8 mouse cellular contexts compared by ENCODE assay signal in the genomic region with DNA sequence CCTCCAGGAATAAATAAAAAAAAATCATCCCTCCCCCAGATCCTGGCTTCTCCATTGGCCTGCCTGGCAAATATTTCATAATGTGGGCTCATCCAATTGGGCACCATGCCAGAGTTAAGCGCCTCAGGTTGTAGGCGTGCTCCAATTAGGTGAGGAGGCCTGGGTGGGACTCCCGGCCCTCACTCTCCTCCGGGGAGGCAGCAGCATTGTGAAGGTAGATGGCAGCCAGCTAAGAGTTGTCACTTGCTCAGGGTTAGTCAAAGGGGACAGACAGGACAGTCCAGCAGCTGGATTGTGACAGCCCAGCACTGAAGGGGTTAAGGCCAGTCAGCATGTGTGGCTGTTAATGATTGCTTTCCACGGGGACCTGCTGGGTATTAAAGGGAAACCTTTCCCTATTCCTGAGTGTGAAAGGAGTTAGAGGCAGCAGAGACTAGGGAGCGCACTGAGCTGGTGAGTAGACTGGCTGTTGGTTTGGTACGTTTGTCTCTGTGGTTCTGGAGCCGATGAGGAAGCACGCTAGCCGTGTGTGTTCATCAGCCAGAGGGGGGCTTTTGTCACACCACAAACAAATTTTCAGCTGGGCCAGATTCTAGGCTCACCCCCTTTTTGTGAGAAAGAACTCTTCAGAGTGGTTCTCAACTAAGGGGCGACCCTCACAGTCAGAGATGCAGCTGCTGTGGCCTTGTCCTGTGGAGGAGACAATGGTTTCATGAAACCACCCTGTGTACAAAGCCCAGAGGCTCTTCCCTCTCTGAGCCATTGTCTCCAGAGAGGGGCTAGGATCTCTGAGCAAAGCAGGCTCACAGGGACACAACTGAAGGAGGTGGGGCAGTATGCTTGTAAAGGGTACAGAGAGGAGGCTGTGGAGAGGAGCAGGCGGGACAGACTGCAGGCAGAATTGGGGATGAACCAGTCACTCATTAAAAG.
A peak's percentile ranks its signal among the peaks of the same experiment; 100 is the strongest.
DNase-seq lines count a peak whose midpoint lies in the region; ATAC-seq lines count a peak whose summit lies in the region.

No protein-coding gene starts in this region.

- no peaks in the 10 kb centered on the region for H3K27me3 ChIP-seq in heart, embryonic 16.5 days (ENCODE audit: control insufficient read depth, insufficient read depth, low read length)

- no peaks in the 10 kb centered on the region for H3K36me3 ChIP-seq in heart, embryonic 16.5 days (ENCODE audit: control insufficient read depth, insufficient read depth)

- H3K4me2 ChIP-seq in heart, embryonic 16.5 days (ENCODE audit: low read depth, low read length), result peak overlapping the region; percentile 58

- peak; percentile 29 for ATAC-seq in heart, embryonic 16.5 days (replicated peaks; ENCODE audit: extremely low read depth, insufficient read depth, low FRiP score)

- DNase-seq in MEL-GATA-1-ER (ENCODE audit: extremely low read depth, low read depth), result peak; percentile 71
- DNase-seq in adipocyte (ENCODE audit: low spot score), result peak; percentile 62
- DNase-seq in kidney, postnatal 36 days, result peak; percentile 86 to 87
- DNase-seq in mesoderm, embryonic 11.5 days (ENCODE audit: low read depth, low spot score), result peak; percentile 32
- no peak for DNase-seq in cerebellum, adult 9-11 months
- DNase-seq in thymus, postnatal 36 days, result no peak
- no peak for DNase-seq in ovary, postnatal 36 days (ENCODE audit: low spot score)

- peak overlapping the region; percentile 82 for H3K27ac ChIP-seq in heart, embryonic 16.5 days (ENCODE audit: low read length)

- H3K4me1 ChIP-seq in heart, embryonic 16.5 days (ENCODE audit: control insufficient read depth, insufficient read depth, low read length), result peaks cover 41% of the 10 kb centered on the region

- peak overlapping the region; percentile 67 for H3K9ac ChIP-seq in heart, embryonic 16.5 days (ENCODE audit: low read length)

- H3K4me3 ChIP-seq in heart, embryonic 16.5 days (ENCODE audit: low read length), result peak overlapping the region; percentile 45

- no peaks in the 10 kb centered on the region for H3K9me3 ChIP-seq in heart, embryonic 16.5 days (replicated peaks; ENCODE audit: control insufficient read depth, low read length)

- 30% methylated on average over 12 of the region's 12 CpGs for WGBS in heart, embryonic 16.5 days

Comparison
In these comparisons a context has a peak if more than half of its experiments do, and no peak if none do; other contexts are left out.
1. DNase-seq: peak in MEL-GATA-1-ER (single experiment), adipocyte (single experiment), kidney, postnatal 36 days (2 of 2) and mesoderm, embryonic 11.5 days (single experiment); none in cerebellum, adult 9-11 months (single experiment), thymus, postnatal 36 days (0 of 2) and ovary, postnatal 36 days (single experiment).